Mouse (Mus musculus): ENCODE measurements around the gene Cept1.
A peak's percentile ranks its signal among the peaks of the same experiment; 100 is the strongest.

Gene Cept1

DNA sequence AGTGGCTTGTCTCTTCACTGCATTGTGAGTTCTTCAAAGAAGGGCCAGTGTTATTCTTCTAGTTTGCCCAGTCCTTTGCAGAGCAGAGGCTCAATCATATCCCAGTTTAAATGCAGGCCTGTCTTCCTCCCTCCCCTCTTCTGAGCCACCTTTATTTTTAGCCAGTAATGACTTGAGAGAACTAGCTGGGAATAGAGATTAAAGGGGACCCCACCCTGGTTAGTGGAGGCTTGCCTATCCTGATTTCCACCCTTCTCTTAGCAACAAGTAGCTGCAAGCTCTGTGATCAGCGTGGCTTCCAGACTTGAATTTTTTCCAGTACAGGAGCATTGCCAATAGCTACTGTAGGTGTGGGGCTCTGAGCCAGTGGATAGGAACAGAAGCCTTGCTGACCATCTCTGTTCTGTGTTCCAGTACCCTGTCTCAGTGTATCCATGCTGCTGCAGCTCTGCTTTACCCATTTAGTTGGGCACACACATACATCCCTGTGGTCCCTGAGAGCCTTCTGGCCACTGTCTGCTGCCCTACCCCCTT is 53.1 kb downstream of the Cept1 start:
- peak; percentile 49 to 63 for DNase-seq

DNA sequence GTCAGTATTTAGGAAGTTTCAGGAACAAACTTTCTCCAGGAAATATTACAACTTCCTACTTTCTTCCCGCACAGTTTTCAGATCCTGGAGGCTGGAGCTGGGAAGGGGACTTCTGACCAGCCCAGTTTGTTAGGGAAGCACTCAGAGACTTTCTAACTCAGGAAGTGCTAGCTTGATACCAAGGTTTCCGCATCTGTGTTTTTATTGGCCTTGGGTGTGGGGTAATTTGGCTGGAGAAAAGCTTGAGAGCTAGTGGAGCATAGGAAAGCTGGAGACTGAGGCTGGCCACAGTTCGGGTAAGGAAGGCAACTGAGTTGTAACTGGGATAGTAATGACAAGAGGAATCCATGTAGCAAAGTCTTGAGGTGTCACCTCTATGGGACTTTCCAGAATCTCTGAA is 53.7 kb downstream of the Cept1 start:
- DNase-seq: no peak

DNA sequence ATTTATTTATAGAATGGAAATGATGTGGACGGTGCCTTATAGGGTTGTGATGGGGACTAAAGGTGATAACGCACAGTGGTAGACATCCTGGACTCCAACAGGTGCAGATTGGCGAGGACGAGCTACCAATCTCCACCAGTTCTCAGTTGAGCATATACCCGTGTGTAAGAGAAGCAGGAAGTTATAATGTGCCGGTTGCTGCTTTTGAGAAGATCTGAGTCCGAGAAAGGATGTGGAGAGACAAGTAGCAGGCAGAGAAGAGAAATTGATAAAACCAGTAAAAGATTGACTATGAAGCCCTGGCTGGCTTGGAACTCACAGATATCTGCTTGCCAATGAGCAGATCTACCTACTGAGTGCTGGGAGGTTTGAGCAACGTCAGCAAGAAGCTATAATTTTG is 54.4 kb downstream of the Cept1 start:
- no peak for DNase-seq

DNA sequence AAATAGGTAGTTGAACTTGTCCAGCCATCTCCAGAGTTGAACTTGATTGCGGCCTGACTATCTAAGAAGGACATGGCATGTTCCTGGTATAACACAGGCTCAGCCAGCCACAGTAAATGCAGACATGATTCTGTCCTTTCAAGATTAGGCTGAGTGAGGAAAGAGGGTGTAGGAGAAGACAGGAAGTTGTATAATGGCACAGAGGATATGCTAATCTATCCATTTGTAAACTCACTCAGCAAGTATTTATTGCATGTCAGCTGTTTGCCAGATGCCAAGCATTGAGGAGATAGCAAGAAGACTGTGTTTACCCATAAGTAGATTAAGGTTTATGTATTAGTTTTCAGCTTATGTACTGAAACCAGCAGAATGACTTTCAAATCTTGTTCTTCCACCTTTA is 54.9 kb downstream of the Cept1 start:
- no peak for DNase-seq

DNA sequence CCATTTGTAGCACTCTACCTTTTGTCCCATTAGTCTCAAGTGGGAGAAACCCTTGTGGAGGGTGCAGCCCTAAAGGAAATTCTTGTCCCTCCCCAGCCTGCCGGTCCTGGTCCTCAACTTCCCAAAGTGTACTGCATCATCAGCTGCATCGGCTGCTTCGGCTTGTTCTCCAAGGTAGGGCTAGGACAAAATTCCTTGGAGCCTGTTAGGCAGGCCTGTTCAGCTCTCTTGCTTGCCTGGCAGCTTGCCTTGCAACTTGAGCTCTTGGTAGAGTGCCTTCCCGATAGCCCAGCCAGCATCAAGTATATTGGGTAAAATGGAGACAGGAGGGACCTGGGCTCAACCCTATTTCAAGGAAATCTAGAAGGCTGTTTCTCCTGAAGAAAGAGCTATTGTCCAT is 57.4 kb downstream of the Cept1 start:
- no peak for DNase-seq

DNA sequence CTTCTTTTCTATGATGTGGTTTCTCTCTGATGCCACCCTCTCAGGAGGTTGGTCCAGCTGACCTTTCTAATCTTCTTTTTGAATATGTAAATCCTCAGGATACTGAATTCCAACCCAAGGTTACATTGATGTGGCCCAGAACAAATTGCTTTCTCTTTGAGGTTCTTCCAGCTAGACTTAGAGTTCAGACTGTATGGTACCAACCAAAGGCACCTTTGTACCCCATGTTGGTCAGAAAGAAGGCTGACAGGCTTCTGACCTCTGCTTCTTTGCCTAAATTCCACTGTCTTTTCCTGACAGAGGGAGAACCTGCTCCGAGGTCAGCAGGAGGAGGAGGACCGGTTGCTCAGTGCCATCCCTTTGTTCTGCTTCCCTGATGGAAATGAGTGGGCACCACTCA is 60.1 kb downstream of the Cept1 start:
- DNase-seq: no peak

DNA sequence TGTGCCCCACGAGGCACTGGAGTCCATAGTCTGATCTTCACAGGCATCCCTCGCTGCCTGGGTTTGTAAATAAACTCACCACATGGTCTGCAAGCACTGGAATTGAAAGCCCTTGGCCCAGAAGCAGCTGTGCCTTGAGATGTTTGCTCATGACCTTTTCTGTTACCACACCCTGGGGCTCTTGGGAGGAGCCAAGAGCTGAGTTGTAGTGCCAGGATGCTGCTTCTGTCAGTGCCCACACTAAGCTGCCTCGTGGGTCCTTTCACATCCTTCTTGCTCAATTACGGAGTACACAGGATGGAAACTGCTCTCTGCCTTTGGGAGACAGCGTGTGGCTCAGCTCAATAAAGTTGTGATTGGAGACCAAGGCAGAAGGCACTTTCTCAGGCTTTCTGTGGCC is 61.8 kb downstream of the Cept1 start:
- no peak for DNase-seq

DNA sequence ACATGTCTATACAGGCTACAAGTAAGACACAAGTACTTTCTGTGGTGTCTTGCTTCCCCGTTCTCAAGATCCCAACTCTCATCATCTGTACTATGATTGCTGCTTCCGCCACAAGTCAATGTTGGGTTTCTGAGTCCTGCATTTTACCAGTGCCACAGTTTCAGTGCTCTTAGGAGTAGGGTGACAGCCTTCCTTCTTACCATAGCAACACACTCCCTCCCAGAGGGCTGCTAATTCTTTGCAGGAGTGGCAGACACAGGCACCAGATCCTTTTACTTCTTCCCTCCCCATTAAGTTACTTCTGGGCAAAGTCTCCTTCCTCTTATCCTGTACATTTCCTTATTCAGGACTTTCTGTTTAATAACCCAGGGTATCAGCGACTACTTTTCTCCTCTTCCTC is 62.7 kb downstream of the Cept1 start:
- DNase-seq: no peak

DNA sequence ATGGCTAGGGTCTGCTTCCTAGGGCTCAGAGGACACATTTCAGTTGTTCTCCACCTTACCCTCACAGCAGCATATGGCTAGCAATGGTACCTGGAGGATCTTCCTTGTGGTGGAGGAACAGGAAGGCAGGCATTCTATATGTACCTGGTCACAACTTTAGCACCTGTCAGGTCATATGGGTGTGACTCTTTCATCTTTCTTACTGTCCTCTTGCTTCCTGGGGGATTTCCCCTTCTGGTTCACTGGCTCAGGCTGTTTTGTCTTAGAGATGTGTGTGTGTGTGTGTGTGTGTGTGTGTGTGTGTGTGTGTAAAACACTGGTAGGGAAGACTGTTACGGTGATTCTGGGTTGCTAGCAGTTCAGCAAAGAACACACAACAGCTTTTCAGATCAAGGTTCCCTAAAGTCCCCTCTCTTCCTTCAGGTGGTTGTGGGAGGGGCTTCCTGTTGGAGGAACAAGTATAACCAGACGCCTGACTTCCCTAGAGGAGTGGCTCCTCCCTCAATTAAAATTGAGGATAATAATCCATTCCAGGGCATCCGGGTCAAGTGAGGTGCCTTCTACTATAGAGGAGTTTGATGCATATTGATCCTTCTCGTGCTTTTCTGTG is 63.7 kb downstream of the Cept1 start:
- DNase-seq: no peak

DNA sequence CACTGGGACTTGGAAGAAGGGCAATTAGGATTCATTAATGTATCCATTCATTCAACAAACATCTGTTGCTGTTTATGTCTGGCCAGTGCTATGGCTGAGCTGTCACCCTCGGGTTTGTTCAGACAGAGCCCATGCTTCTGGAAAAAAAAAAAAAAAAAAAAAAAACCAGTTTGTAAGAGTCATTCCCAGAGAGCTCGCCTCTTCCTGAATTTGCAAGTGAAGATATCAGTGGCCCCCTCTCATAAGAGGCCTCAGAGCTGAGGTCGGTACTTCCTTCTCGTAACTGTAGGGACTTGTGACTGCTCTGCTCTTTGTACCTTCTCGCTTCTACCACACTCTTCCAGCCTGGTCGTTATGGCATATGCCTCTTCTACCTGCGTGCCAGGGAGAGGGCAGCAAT is 64.3 kb downstream of the Cept1 start:
- DNase-seq: no peak

DNA sequence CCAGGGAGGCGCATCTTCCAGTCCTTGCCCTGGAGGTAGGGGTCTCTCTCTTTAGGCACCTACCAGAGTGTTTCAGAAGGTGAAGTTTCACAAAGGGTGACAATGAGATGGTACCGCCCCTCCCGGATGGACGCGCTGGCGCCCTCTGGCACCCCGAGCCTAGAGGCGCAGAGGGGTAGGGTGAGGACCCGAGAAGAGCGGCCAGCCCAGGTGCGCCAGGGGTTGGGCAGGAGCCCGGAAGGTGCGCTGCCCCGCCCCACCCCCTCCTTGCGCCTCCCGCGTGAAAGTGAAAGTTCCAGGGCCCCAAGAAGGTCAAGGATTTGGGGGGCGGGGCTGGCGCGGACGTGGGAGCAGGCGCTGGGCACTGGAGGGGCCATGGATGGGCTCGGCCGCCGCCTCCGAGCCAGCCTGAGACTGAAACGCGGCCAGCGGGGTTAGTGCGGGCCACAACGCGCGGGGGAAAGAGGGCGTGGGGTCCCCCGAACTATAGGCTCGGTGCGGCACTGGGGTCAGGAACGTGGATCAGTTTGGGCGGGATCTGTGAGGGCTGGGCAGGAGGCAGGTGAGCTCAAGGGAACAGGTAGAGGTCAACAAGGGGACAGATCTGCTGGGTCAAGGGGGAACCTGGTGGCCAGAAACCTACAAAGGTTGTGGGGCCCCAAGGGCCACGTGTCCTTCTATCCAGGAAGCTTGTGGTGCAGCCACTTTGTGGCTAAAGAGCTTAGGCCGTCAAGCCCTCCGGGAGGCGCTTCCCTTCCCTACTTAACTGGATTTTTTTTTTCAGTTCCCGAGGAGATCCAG is 65.1 kb downstream of the Cept1 start, which contains the start of gene Dennd2d:
Dennd2d (plus strand) TSS at position 125 of the 801 bp plus-strand sequence.
- DNase-seq: peak; percentile 7 to 13

DNA sequence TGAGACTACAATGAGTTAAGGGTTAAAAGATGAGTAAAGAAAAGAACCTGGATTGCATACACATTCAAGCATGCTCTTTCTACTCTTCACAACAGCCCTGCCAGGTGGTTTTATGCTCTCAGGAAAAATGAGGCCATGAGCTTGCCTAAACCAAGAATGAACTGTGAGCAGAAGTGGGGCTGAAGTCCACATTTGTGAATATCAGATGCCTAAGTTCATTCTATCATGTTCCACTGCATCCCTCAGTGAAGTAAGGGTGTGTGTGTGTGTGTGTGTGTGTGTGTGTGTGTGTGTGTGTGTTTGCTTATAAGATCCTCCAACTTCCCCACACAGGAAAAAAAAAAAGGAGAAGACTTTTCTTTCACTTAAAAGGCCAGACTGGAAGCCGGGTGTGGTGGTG is 70.7 kb downstream of the Cept1 start:
- DNase-seq: no peak

DNA sequence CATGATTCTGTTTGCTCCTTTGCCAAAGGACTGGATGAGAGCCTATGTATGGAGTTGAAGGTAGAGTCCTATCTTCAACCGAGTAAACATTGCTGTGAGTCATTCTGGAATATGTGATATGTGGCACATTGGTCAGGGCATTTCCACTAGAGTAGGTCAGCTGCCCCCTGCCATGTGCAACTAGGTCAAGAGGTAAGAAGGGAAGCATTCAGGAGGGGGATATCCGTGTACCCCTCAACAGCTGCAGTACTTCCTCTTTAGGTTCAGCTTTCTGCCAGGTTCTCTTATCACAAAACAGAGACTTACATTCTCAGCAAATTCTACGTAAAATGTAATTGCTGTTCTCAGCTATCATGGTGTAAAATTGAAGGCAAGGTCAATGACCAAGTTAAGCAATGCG is 73.4 kb downstream of the Cept1 start:
- no peak for DNase-seq

DNA sequence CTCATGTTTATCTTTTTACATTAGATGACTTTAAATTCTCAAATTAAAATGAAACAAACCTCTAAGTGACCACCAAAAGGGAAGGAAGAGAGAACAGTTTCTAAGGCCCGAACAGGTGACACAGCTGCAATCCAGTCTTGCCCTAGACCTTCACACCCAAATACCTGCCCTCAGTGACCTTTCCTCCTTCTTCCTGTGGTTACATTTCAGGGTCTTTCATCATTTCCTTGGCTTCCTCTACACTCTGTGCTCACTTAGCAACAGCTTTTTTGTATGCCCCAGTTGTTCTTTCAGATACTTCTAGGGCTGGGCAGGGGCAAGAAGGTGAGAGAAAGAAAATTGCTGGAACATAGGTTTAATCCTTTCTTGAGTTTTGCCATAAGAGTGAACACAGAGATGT is 82.9 kb downstream of the Cept1 start:
- DNase-seq: no peak

DNA sequence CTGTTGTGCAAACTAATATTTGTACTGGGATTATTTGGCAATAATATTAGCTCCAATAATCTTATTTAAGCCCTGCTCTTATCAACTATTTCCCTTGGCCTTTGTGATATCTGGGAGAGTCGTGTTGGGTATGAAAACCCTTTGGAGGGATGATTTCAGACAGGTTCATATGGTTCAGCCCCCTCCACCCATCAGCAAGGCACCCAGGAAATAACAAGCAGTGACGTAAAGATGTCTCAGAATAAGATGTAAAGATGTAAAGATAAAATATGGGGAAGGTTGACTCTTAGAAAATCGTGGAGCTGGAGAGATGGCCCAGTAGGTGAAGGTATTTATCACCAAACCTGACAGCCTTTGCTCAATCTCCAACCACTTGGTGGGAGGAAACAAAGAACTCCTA is 85.1 kb downstream of the Cept1 start:
- no peak for DNase-seq

DNA sequence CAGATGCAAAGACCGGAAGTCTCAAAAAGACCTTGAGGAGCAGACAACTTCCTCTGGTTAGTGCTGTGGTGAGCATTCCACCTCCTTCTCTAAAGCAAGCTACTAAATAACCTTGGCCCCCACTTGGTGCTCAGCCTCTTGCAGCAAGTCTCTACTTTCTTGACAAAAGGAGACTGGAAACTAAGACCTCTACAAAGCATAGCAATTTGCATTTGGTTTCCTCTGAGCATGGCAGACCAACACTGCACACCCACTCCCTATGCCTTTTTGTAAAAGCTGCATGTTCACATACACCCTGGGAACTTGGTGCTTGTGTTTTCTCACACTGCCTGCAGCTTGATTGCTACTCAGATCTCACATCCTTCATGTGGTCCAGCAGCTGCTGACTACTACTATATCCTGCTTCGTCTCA is 85.5 kb downstream of the Cept1 start:
- DNase-seq: no peak

DNA sequence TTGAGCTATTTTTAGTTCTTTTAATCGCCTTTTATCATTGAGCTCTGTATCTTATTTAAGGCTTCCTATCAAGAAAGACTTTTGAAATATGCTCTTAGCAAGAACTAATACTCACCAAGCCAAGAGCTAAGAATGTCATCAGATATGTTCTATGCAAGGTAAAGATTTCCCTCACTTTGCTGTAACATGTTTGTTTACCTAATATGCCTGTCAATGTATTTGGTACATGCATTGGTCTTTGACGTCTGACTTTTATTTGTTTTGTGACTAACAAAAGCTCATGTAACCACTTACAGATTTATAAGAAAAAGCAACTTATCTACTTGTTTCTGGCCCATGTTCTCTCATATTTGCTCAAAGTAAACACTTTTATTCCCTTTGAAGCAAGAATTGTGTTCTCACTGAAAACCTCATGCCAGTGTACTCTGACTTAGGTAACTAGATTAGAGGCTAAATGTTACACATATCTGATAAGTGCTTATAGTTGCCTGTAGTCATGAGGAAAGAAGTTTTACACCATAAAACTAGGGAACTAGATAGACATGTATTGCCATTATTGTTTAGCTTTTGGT is 90.2 kb downstream of the Cept1 start:
- DNase-seq: no peak

DNA sequence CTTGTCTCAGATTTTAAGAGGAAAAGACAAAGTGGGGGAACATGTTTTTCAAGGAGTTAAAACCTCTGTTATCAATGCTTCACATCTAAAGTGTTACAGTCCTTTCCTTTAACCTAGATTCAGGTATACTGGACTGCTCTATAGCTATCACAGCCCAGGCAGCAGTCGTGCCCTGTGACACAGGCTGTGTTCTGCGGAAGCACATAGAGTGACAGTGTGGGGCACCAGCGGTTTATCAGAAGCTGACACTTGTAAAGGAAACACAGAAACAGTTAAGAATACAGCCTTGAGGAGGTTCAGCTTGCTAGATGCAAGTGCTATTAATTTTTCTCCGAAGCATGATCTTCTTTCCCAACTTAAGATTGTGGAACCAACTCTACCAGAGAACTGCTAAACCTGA is 95.0 kb downstream of the Cept1 start:
- DNase-seq: no peak
